Mouse (Mus musculus) intestine, postnatal 0 days (tissue): ENCODE measurements around the gene Rcn3. TPM values are rescaled to one million over a fixed set of nuclear protein-coding genes. Genes with fewer than 3 reads are reported as not detected.

ENCODE experiments used
- ATAC-seq: fragments of 200-750 bp; cut with Nextera tagmentation; 2 replicates; pipeline ENCODE4 v1.8.0; 2017; ENCODE audit warnings: mild to moderate bottlenecking, moderate TSS enrichment, moderate library complexity
- H3K27ac ChIP-seq: fragments of 300-500 bp; sonication (generic); 2 replicates; pipeline ENCODE4 v1.5.1; 2014; ENCODE audit warnings: mild to moderate bottlenecking, low read depth, low read length, moderate library complexity
- H3K27me3 ChIP-seq: fragments of 300-500 bp; sonication (generic); replicated peaks from 2 replicates; pipeline ENCODE4 v1.6.1; 2014; ENCODE audit warnings: low read length, mixed read lengths; ENCODE audit not compliant: control insufficient read depth, insufficient read depth
- H3K36me3 ChIP-seq: fragments of 300-500 bp; sonication (generic); 2 replicates; pipeline ENCODE4 v1.6.1; 2014; ENCODE audit warnings: mild to moderate bottlenecking, moderate library complexity; ENCODE audit not compliant: control insufficient read depth, insufficient read depth
- H3K4me1 ChIP-seq: fragments of 300-500 bp; sonication (generic); replicated peaks from 2 replicates; pipeline ENCODE4 v1.6.1; 2014; ENCODE audit warnings: antibody characterized with exemption, low read length, mixed read lengths; ENCODE audit not compliant: control insufficient read depth, insufficient read depth
- H3K4me2 ChIP-seq: fragments of 300-500 bp; sonication (generic); replicated peaks from 2 replicates; pipeline ENCODE4 v1.6.1; 2014; ENCODE audit warnings: low read depth, mild to moderate bottlenecking, moderate library complexity
- H3K4me3 ChIP-seq: fragments of 300-500 bp; sonication (generic); 2 replicates; pipeline ENCODE4 v1.5.1; 2014; ENCODE audit warnings: low read depth, low read length
- H3K9ac ChIP-seq: fragments of 300-500 bp; sonication (generic); 2 replicates; pipeline ENCODE4 v1.6.1; 2014; ENCODE audit warnings: mild to moderate bottlenecking, low read depth, low read length
- H3K9me3 ChIP-seq: fragments of 300-500 bp; sonication (generic); 2 replicates; pipeline ENCODE4 v1.6.1; 2016; ENCODE audit warnings: mixed run types; ENCODE audit not compliant: control insufficient read depth
- CTCF ChIP-seq: sonication (generic); IDR thresholded peaks from 2 replicates; pipeline ENCODE4 v1.5.1; 2016; ENCODE audit warnings: low read depth, mild to moderate bottlenecking, control low read depth, antibody characterized with exemption, moderate library complexity
- WGBS: fragments of 180-500 bp; shearing (Covaris S2); extraction: QIAGEN DNeasy Blood & Tissue Kit; methylation state at CpG from one replicate; pipeline ENCODE4 v1.1.7; 2014; 5-methylcytosine and 5-hydroxymethylcytosine counted together
- polyA plus RNA-seq: library from polyadenylated mRNA; unstranded; fragments of >200 nt; fragmentation: Nextera tagmentation; extraction: Ambion mirVana; gene quantifications from 2 replicates; pipeline ENCODE4 v1.2.1, GENCODE M21; 2015

Gene Rcn3
- polyA plus RNA-seq, 1 experiment from 2014 or later: 85.6 TPM

DNA sequence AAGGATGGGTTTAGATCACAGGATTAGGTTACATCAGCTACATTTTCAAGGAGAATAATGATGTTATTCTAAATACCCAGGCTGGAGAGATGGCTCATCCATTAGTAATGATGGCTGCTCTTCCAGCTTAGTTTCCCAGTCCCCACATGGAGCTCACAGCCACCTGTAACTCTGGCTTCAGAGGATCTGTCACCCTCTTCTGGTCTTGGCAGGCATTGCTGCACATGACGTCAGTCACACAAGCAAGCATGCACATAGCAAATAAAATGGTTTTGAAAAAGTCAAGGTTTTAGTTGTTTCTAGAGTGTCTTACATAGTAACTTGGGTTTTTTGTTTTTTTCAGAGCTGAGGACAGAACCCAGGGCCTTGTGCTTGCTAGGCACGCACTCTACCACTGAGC is 19.8 kb downstream of the Rcn3 start:
- 83% methylated on average over 2 of the region's 2 CpGs for WGBS
- no peak overlapping the region for H3K4me2 ChIP-seq
- H3K4me1 ChIP-seq: no peaks in the 10 kb centered on the region

DNA sequence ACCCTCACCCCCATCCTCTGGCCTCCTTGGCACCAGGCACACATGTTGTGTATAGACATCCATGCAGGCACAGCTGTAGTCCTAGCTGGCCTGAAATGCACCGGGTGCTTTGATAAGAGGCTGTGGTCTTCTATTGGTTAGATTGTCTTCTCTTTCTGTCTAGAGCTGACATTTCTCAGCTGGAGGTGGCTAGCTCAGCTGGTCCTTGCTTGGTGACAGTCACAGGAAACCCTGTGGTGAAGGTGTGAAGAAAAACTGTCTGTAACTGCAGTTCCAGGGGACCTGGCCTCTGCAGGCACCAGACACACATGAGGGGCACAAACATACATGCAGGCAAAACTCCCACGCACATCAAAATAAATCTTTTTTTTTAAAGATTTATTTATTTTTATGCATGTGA is 22.4 kb downstream of the Rcn3 start:
- Histone ChIP-seq H3K36me3 (peaks cover 14% of the 10 kb centered on the region; the same call in 1 of the 2 replicates), H3K9me3 (no peaks in the 10 kb centered on the region), H3K9ac (no peak overlapping the region), H3K4me1 (no peaks in the 10 kb centered on the region), H3K4me2 (no peak overlapping the region), H3K27me3 (no peaks in the 10 kb centered on the region), H3K27ac (no peak overlapping the region), H3K4me3 (no peak overlapping the region)
- no peak for TF ChIP-seq CTCF
- 82% methylated on average over 2 of the region's 2 CpGs for WGBS
- ATAC-seq: no peak

More for the DNA sequence above, 19.8 kb downstream of the Rcn3 start:
- no peak overlapping the region for H3K4me3 ChIP-seq
- no peak overlapping the region for H3K9ac ChIP-seq
- H3K36me3 ChIP-seq: peaks cover 40% of the 10 kb centered on the region
- H3K27me3 ChIP-seq: no peaks in the 10 kb centered on the region
- peak; percentile 69 for TF ChIP-seq CTCF
- no peaks in the 10 kb centered on the region for H3K9me3 ChIP-seq
- no peak overlapping the region for H3K27ac ChIP-seq
- ATAC-seq: no peak

- 24% methylated on average over 5 of the region's 5 CpGs for WGBS
Measured at GRCm38 (mm10) chr7:45068000-45068318, 24.1 kb downstream of the Rcn3 start.

DNA sequence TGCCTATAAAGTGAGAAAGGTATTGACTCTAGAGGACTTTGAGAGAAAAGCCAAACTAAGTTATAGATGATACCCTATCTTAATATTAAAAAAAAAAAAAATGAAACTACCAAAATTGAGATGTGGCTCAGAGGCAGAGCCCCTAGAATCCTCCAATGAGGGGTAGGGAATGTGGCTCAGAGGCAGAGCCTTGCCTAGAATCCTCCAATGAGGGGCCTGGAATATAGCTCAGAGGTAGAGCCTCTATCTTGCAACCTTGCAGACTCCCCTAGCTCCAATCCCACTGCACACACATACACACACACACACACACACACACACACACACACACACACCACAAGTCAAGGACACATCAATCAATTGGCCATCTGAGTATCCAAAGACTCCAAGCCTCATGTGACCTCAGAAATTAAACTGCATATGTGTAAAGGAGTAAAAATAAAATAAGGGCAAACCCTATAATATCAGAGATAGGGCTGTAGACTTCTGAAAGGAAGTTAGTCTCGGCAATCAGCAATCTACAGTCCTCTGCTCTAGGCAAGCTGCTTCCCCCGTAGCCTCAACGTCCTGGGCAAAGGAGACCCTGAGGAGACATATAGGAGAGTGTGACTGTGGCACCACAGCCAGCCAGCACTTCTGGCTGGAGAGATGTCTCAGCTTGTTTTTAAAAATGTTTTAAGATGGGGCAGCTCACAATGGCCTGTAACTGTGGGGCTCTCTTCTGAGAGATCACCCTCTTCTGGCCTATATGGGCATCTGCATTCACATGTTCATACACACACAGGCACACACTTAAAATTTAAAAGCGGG is 24.6 kb downstream of the Rcn3 start:
- H3K36me3 ChIP-seq: no peaks in the 10 kb centered on the region
- no peak; the same call in 1 of the 2 replicates for ATAC-seq
- H3K4me2 ChIP-seq: no peak overlapping the region
- no peaks in the 10 kb centered on the region for H3K27me3 ChIP-seq
- H3K4me1 ChIP-seq: no peaks in the 10 kb centered on the region
- H3K27ac ChIP-seq: no peak overlapping the region
- TF ChIP-seq CTCF: no peak
- WGBS: 80% methylated on average over 4 of the region's 4 CpGs
- no peak overlapping the region for H3K9ac ChIP-seq
- no peaks in the 10 kb centered on the region for H3K9me3 ChIP-seq
- no peak overlapping the region for H3K4me3 ChIP-seq

More at GRCm38 (mm10) chr7:45068000-45068318, 24.1 kb downstream of the Rcn3 start:
- Histone ChIP-seq H3K4me3 (no peak overlapping the region), H3K4me1 (no peaks in the 10 kb centered on the region), H3K36me3 (no peaks in the 10 kb centered on the region), H3K9me3 (no peaks in the 10 kb centered on the region), H3K4me2 (no peak overlapping the region), H3K27ac (no peak overlapping the region), H3K9ac (no peak overlapping the region), H3K27me3 (no peaks in the 10 kb centered on the region)
- TF ChIP-seq CTCF: peak; percentile 85
- ATAC-seq: peak; percentile 44

DNA sequence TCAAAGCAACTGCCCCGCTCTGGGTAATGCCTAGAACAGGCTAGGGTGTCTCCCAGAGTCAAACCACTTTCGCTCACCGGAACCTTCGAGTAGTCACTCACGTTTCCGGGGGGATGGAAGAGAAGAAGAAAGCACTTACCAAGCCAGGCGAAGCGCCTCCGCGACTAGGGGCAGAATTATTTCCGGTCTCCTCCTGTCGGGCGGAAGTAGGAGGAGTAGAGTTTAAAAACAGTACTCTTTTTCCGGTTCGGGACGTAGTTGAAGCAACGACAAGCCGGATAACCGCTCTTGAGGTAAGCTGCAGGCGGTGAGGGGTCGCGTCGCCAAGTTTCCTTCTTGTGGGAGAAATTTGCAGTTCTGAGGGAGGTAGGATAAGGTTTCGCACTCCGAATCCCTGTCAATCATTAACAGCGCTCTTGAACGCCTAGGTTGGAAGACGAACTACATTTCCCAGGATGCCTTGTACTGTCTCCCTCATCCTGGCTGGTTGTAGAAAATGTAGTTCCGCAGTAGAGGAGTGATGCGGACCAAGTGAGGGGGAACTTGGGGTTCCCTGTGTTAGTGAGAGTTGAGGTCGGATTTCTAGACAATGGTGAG is 29.7 kb downstream of the Rcn3 start, which contains the start of the genes Nosip and Prrg2:
Gene Nosip, plus strand, starts transcription at position 191 of the 597 bp plus-strand sequence.
Gene Prrg2, minus strand, starts transcription at position 439 of the 597 bp plus-strand sequence.
- H3K27me3 ChIP-seq: no peaks in the 10 kb centered on the region
- H3K36me3 ChIP-seq: peaks cover 7% of the 10 kb centered on the region; the same call in 1 of the 2 replicates
- H3K9ac ChIP-seq: peak within 1 kb of the TSS; percentile 62
- no peaks in the 10 kb centered on the region for H3K4me1 ChIP-seq
- H3K27ac ChIP-seq: peak within 1 kb of the TSS; percentile 94
- H3K4me3 ChIP-seq: peak within 1 kb of the TSS; percentile 84
- peak within 1 kb of the TSS; percentile 72 for H3K4me2 ChIP-seq
- no peaks in the 10 kb centered on the region for H3K9me3 ChIP-seq
- peak; percentile 53 for TF ChIP-seq CTCF
- WGBS: under 1% methylated on average over 31 of the region's 31 CpGs
- peak; percentile 86 for ATAC-seq

- Histone ChIP-seq H3K9me3 (no peaks in the 10 kb centered on the region), H3K36me3 (peaks cover 7% of the 10 kb centered on the region; the same call in 1 of the 2 replicates), H3K4me2 (peak overlapping the region; percentile 72), H3K27me3 (no peaks in the 10 kb centered on the region), H3K27ac (peak overlapping the region; percentile 94), H3K9ac (peak overlapping the region; percentile 62), H3K4me3 (peak overlapping the region; percentile 84), H3K4me1 (no peaks in the 10 kb centered on the region)
- WGBS: 7% methylated on average over 11 of the region's 11 CpGs
- TF ChIP-seq CTCF: no peak
- peak; percentile 60 for ATAC-seq
Measured at GRCm38 (mm10) chr7:45061532-45062075, 30.4 kb downstream of the Rcn3 start.
